ENCODE assay signal across 17 mouse cellular contexts in the genomic region with DNA sequence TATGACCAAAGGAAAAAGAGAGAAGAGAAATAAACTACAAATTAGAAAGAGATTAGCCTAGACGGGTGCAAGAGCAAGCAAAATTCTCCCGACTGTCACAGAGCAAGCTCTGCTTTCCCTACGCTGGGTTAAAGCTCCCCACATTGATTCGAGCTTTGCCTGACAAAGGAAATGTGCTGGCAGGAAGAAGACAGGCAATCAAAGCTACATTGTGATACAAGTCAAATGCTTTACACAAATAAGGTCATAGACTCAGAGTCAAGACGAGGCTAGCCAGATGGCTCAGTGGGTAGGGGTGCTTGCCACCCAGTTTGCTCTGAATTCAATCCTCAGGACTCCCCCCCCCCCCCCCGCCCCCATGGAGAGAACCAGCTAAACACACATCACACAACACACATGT. TPM values are rescaled to one million over a fixed set of nuclear protein-coding genes. Genes with fewer than 3 reads are reported as not detected.
DNase-seq lines count a peak whose midpoint lies in the region; ATAC-seq and TF ChIP-seq lines count a peak whose summit lies in the region.
"Had no signal": no experiment of that assay in that cellular context is flagged by ENCODE, and none has a peak within 500 bp of the region (broad histone marks: within the 10 kb centered on the region; RNA-seq: fewer than 3 reads in every experiment).

No protein-coding gene starts in this region.

- WGBS in heart, adult 2 months = 38% methylated on average over 6 of the region's 6 CpGs
- WGBS in liver, embryonic 12.5 days (ENCODE audit: insufficient replicate concordance) = 70% methylated on average over 5 of the region's 6 CpGs
- WGBS in intestine, postnatal 0 days = 58% methylated on average over 5 of the region's 6 CpGs
- 59% methylated on average over 5 of the region's 6 CpGs for WGBS in kidney, embryonic 15.5 days

- DNase-seq in heart, adult 2 months = no peak
- DNase-seq in heart, adult 18-20 months = no peak
- DNase-seq in liver (no peak), ES-CJ7 (ENCODE audit: low read depth, low spot score) (peak; percentile 84)
- DNase-seq: adrenal gland, postnatal 36 days; B cell, adult 2 months; cerebellum, postnatal 25 days; kidney, postnatal 10 days; lung, postnatal 14 days had no signal

- H3K4me2 ChIP-seq in liver, embryonic 12.5 days = 0 out of 2 replicates have a peak overlapping the region, but pooled peaks have one; percentile 96
- H3K4me2 ChIP-seq in intestine, postnatal 0 days (replicated peaks; ENCODE audit: low read depth) = no peak overlapping the region; the same call in 1 of the 2 replicates
- no peak overlapping the region for H3K4me2 ChIP-seq in kidney, embryonic 15.5 days

- no peaks in the 10 kb centered on the region for H3K9me3 ChIP-seq in liver, embryonic 12.5 days (replicated peaks)
- no peaks in the 10 kb centered on the region for H3K9me3 ChIP-seq in intestine, postnatal 0 days (ENCODE audit: control insufficient read depth)
- H3K9me3 ChIP-seq in kidney, embryonic 15.5 days (replicated peaks) = no peaks in the 10 kb centered on the region
- H3K9me3 ChIP-seq: limb, embryonic 15.5 days had no signal

- peak overlapping the region; percentile 98 for H3K27ac ChIP-seq in heart, adult 2 months
- H3K27ac ChIP-seq in liver, embryonic 12.5 days = no peak overlapping the region
- H3K27ac ChIP-seq in intestine, postnatal 0 days (ENCODE audit: low read depth, low read length) = peak overlapping the region; percentile 50; the same call in 1 of the 2 replicates
- no peak overlapping the region for H3K27ac ChIP-seq in kidney, embryonic 15.5 days

- TF ChIP-seq EP300 in heart, adult 2 months (IDR thresholded peaks at IDR 0.05; ENCODE audit: insufficient read depth, low read depth, low read length) = no peak

- no peak overlapping the region for H3K4me3 ChIP-seq in heart, adult 2 months
- no peak overlapping the region for H3K4me3 ChIP-seq in liver, embryonic 12.5 days
- H3K4me3 ChIP-seq in intestine, postnatal 0 days (ENCODE audit: low read depth, low read length) = no peak overlapping the region
- H3K4me3 ChIP-seq in kidney, embryonic 15.5 days (replicated peaks) = no peak overlapping the region

- TF ChIP-seq CTCF in heart, adult 2 months (IDR thresholded peaks at IDR 0.05) = no peak
- no peak for TF ChIP-seq CTCF in intestine, postnatal 0 days (IDR thresholded peaks at IDR 0.05; ENCODE audit: low read depth)

- ATAC-seq in liver, embryonic 12.5 days = no peak
- no peak for ATAC-seq in intestine, postnatal 0 days
- no peak for ATAC-seq in frontal cortex, adult (ENCODE audit: low TSS enrichment)
- no peak for ATAC-seq in kidney, embryonic 15.5 days (replicated peaks; ENCODE audit: low FRiP score)

- H3K36me3 ChIP-seq in heart, adult 2 months (ENCODE audit: control insufficient read depth, insufficient read depth, low read length) = peaks cover 8% of the 10 kb centered on the region
- H3K36me3 ChIP-seq in liver, embryonic 12.5 days = peaks cover 11% of the 10 kb centered on the region
- H3K36me3 ChIP-seq in intestine, postnatal 0 days (ENCODE audit: control insufficient read depth, insufficient read depth) = no peaks in the 10 kb centered on the region; the same call in 1 of the 2 replicates
- peaks cover 10% of the 10 kb centered on the region for H3K36me3 ChIP-seq in kidney, embryonic 15.5 days

- peaks cover 8% of the 10 kb centered on the region for H3K4me1 ChIP-seq in heart, adult 2 months (ENCODE audit: control insufficient read depth, insufficient read depth, low read length)
- peaks cover 48% of the 10 kb centered on the region for H3K4me1 ChIP-seq in liver, embryonic 12.5 days
- peaks cover 9% of the 10 kb centered on the region; the same call in 1 of the 2 replicates for H3K4me1 ChIP-seq in intestine, postnatal 0 days (replicated peaks; ENCODE audit: control insufficient read depth, insufficient read depth, low read length)
- H3K4me1 ChIP-seq in kidney, embryonic 15.5 days = peaks cover 18% of the 10 kb centered on the region

- intact Hi-C loops in heart, adult 2 months (cut with DNase I) = no loop called here

- no peak overlapping the region for H3K9ac ChIP-seq in heart, adult 2 months (ENCODE audit: low read depth, low read length)
- no peak overlapping the region for H3K9ac ChIP-seq in liver, embryonic 12.5 days
- no peak overlapping the region for H3K9ac ChIP-seq in intestine, postnatal 0 days (ENCODE audit: low read depth, low read length)
- no peak overlapping the region for H3K9ac ChIP-seq in kidney, embryonic 15.5 days

- TF ChIP-seq POLR2A in heart, adult 2 months (IDR thresholded peaks at IDR 0.05; ENCODE audit: insufficient read depth, low read depth, low read length) = no peak

- no peaks in the 10 kb centered on the region for H3K79me2 ChIP-seq in heart, adult 2 months (replicated peaks; ENCODE audit: control insufficient read depth, insufficient read depth, low read length)

- no peaks in the 10 kb centered on the region for H3K27me3 ChIP-seq in heart, adult 2 months (ENCODE audit: control insufficient read depth, insufficient read depth, low read length)
- H3K27me3 ChIP-seq in liver, embryonic 12.5 days (replicated peaks) = no peaks in the 10 kb centered on the region
- H3K27me3 ChIP-seq in intestine, postnatal 0 days (replicated peaks; ENCODE audit: control insufficient read depth, insufficient read depth, low read length) = no peaks in the 10 kb centered on the region
- no peaks in the 10 kb centered on the region for H3K27me3 ChIP-seq in kidney, embryonic 15.5 days
- H3K27me3 ChIP-seq: limb, embryonic 15.5 days had no signal

RNA-seq across cellular contexts. Expression of a gene that starts 1.2 kb away (rescaled TPM):
- total RNA-seq in heart, adult 2 months (2021) = 100 to 1,000 TPM; 332 to 391 TPM
- polyA plus RNA-seq in heart, adult 2 months (2012; rRNA removed) = 356 and 500 TPM in 2 replicates
- total RNA-seq in heart, adult 18-20 months (2021) = 100 to 1,000 TPM; 365 to 392 TPM
- polyA plus RNA-seq in liver, embryonic 12.5 days (2016; fragmentation: Nextera tagmentation; extraction: Ambion mirVana) = 8.7 and 8.9 TPM in 2 replicates
- polyA plus RNA-seq in intestine, postnatal 0 days (2015; fragmentation: Nextera tagmentation; extraction: Ambion mirVana) = 21.1 and 22.3 TPM in 2 replicates
- 13.7 TPM in 2 replicates for polyA plus RNA-seq in kidney, embryonic 15.5 days (2015; fragmentation: Nextera tagmentation; extraction: Ambion mirVana)

RNA-seq across cellular contexts. Expression of a gene that starts 6.9 kb away (rescaled TPM):
- total RNA-seq in heart, adult 2 months (2021) = 10 to 100 TPM; 41.8 to 47.5 TPM
- polyA plus RNA-seq in heart, adult 2 months (2012; rRNA removed) = 29.2 and 34.6 TPM in 2 replicates
- 10 to 100 TPM; 38.1 to 40.3 TPM for total RNA-seq in heart, adult 18-20 months (2021)
- polyA plus RNA-seq in liver, embryonic 12.5 days (2016; fragmentation: Nextera tagmentation; extraction: Ambion mirVana) = 9.3 TPM in 2 replicates
- polyA plus RNA-seq in intestine, postnatal 0 days (2015; fragmentation: Nextera tagmentation; extraction: Ambion mirVana) = 4.0 and 4.9 TPM in 2 replicates
- polyA plus RNA-seq in kidney, embryonic 15.5 days (2015; fragmentation: Nextera tagmentation; extraction: Ambion mirVana) = 13.6 and 14.5 TPM in 2 replicates

RNA-seq across cellular contexts. Expression of a gene that starts 31.0 kb away (rescaled TPM):
- not detected for total RNA-seq in heart, adult 2 months (2021)
- not detected in 2 replicates for polyA plus RNA-seq in heart, adult 2 months (2012; rRNA removed)
- total RNA-seq in heart, adult 18-20 months (2021) = not detected
- polyA plus RNA-seq in liver, embryonic 12.5 days (2016; fragmentation: Nextera tagmentation; extraction: Ambion mirVana) = 22.7 and 23.0 TPM in 2 replicates
- polyA plus RNA-seq in intestine, postnatal 0 days (2015; fragmentation: Nextera tagmentation; extraction: Ambion mirVana) = 109 and 114 TPM in 2 replicates
- 41.5 and 47.1 TPM in 2 replicates for polyA plus RNA-seq in kidney, embryonic 15.5 days (2015; fragmentation: Nextera tagmentation; extraction: Ambion mirVana)
- total RNA-seq: adrenal gland, postnatal 36 days; heart, postnatal 25 days; MEL had no signal
- polyA plus RNA-seq: myocyte had no signal

RNA-seq across cellular contexts. Expression of a gene that starts 32.5 kb away (rescaled TPM):
- total RNA-seq in heart, adult 2 months (2021) = 1,000 to 10,000 TPM in 1 of 2 experiments, 100 to 1,000 TPM in 1; 947 to 1,091 TPM
- 1,148 and 1,658 TPM in 2 replicates for polyA plus RNA-seq in heart, adult 2 months (2012; rRNA removed)
- total RNA-seq in heart, adult 18-20 months (2021) = 1,000 to 10,000 TPM; 1,006 to 1,090 TPM
- polyA plus RNA-seq in liver, embryonic 12.5 days (2016; fragmentation: Nextera tagmentation; extraction: Ambion mirVana) = 183 and 187 TPM in 2 replicates
- 248 and 266 TPM in 2 replicates for polyA plus RNA-seq in intestine, postnatal 0 days (2015; fragmentation: Nextera tagmentation; extraction: Ambion mirVana)
- 200 and 214 TPM in 2 replicates for polyA plus RNA-seq in kidney, embryonic 15.5 days (2015; fragmentation: Nextera tagmentation; extraction: Ambion mirVana)

RNA-seq across cellular contexts. Expression of a gene that starts 41.3 kb away (rescaled TPM):
- 10 to 100 TPM; 45.2 to 48.2 TPM for total RNA-seq in heart, adult 2 months (2021)
- polyA plus RNA-seq in heart, adult 2 months (2012; rRNA removed) = 25.0 and 25.1 TPM in 2 replicates
- 10 to 100 TPM; 41.0 to 42.8 TPM for total RNA-seq in heart, adult 18-20 months (2021)
- polyA plus RNA-seq in liver, embryonic 12.5 days (2016; fragmentation: Nextera tagmentation; extraction: Ambion mirVana) = 64.1 and 66.1 TPM in 2 replicates
- 79.2 and 82.5 TPM in 2 replicates for polyA plus RNA-seq in intestine, postnatal 0 days (2015; fragmentation: Nextera tagmentation; extraction: Ambion mirVana)
- polyA plus RNA-seq in kidney, embryonic 15.5 days (2015; fragmentation: Nextera tagmentation; extraction: Ambion mirVana) = 82.8 and 92.6 TPM in 2 replicates

Comparison
In these comparisons a context has a peak if more than half of its experiments do, and no peak if none do; other contexts are left out.
1. H3K27ac ChIP-seq: peak in heart, adult 2 months (single experiment) and intestine, postnatal 0 days (single experiment); none in liver, embryonic 12.5 days (single experiment) and kidney, embryonic 15.5 days (single experiment).
2. RNA of a gene that starts 1.2 kb away (polyA plus RNA-seq): 356 to 500 TPM in heart, adult 2 months; 21.1 to 22.3 TPM in intestine, postnatal 0 days, 13.7 TPM in kidney, embryonic 15.5 days and 8.7 to 8.9 TPM in liver, embryonic 12.5 days; every median in the first group is over 10 times any median in the second.
3. RNA of a gene that starts 31.0 kb away (polyA plus RNA-seq): 109 to 114 TPM in intestine, postnatal 0 days, 41.5 to 47.1 TPM in kidney, embryonic 15.5 days and 22.7 to 23.0 TPM in liver, embryonic 12.5 days; not detected in heart, adult 2 months; every median in the first group is over 10 times any median in the second.